Mouse (Mus musculus) midbrain, embryonic 13.5 days (tissue): Measurements from ENCODE around the gene Zcchc12. TPM values are rescaled to one million over a fixed set of nuclear protein-coding genes. Genes with fewer than 3 reads are reported as not detected.

Experiments
- ATAC-seq: fragments of 200-750 bp; cut with Nextera tagmentation; 2 replicates; pipeline ENCODE4 v1.8.0; 2017; ENCODE audit warnings: mild to moderate bottlenecking, moderate TSS enrichment, moderate library complexity
- H3K27ac ChIP-seq: fragments of 300-500 bp; sonication (generic); 2 replicates; pipeline ENCODE4 v1.5.1; 2015; ENCODE audit warnings: inconsistent platforms, mild to moderate bottlenecking, moderate library complexity
- H3K27me3 ChIP-seq: fragments of 300-500 bp; sonication (generic); 2 replicates; pipeline ENCODE4 v1.6.1; 2015; ENCODE audit warnings: mild to moderate bottlenecking, inconsistent platforms
- H3K36me3 ChIP-seq: fragments of 300-500 bp; sonication (generic); 2 replicates; pipeline ENCODE4 v1.6.1; 2015; ENCODE audit warnings: mild to moderate bottlenecking, inconsistent platforms
- H3K4me1 ChIP-seq: fragments of 300-500 bp; sonication (generic); replicated peaks from 2 replicates; pipeline ENCODE4 v1.6.1; 2015; ENCODE audit warnings: inconsistent platforms
- H3K4me2 ChIP-seq: fragments of 300-500 bp; sonication (generic); replicated peaks from 2 replicates; pipeline ENCODE4 v1.6.1; 2015; ENCODE audit warnings: moderate library complexity, mild to moderate bottlenecking, inconsistent platforms
- H3K4me3 ChIP-seq: fragments of 300-500 bp; sonication (generic); replicated peaks from 2 replicates; pipeline ENCODE4 v1.5.1; 2015; ENCODE audit warnings: mild to moderate bottlenecking, inconsistent platforms
- H3K9ac ChIP-seq: fragments of 300-500 bp; sonication (generic); replicated peaks from 2 replicates; pipeline ENCODE4 v1.6.1; 2015; ENCODE audit warnings: mild to moderate bottlenecking, inconsistent platforms
- H3K9me3 ChIP-seq: fragments of 300-500 bp; sonication (generic); 2 replicates; pipeline ENCODE4 v1.6.1; 2016; ENCODE audit warnings: mild to moderate bottlenecking, inconsistent platforms
- WGBS: fragments of 180-500 bp; shearing (Covaris S2); methylation state at CpG from one replicate; pipeline ENCODE4 v1.1.7; 2015; 5-methylcytosine and 5-hydroxymethylcytosine counted together
- polyA plus RNA-seq: library from polyadenylated mRNA; unstranded; fragments of >200 nt; fragmentation: Nextera tagmentation; extraction: Ambion mirVana; gene quantifications from 2 replicates; pipeline ENCODE4 v1.2.1, GENCODE M21; 2015

The Zcchc12 gene
- 225 and 240 TPM in 2 replicates for polyA plus RNA-seq

DNA sequence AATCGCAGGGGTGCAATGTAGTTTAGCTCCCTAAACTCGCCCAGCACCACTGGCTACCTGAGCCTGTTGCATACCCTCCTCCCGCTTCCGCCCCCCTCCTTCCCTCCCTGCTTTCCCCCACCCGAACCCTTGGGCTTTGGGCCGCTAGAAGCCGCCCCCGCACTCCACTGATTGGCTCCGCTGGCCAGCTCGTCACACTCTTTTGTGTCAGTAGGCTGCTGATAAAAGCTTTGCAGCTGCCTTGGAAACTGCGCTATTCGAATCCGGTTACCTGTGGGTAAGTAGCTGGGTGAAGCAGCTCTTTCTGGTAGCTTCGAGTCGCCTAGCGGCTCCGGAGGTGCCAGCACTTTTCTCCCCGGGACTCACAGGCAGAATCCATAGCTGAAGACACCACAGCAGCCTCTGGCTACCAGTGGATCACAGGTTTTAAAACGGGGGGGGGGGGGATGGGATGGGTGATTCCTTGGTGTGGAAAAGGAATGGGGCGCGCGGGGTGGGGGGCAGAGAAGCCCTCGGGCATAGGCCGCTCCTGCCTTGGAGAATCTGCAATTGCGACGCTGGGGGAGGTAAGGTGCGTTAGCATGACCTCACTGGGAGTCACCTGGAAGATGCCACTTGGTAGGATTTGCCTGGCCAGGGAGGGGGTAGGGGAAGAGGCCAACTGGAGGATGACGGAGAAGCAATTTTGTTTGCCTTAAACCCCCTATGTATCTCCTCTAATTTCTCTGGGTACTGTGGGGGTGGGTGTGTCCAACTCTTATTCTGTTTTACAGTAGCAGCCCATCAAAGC, at the start of gene Zcchc12:
Gene Zcchc12, plus strand, starts transcription at position 169 of the 790 bp plus-strand sequence.
- Histone ChIP-seq H3K4me1 (peaks cover 28% of the 10 kb centered on the region), H3K4me3 (peak within 1 kb of the TSS; percentile 47), H3K9ac (peak within 1 kb of the TSS; percentile 70), H3K9me3 (no peaks in the 10 kb centered on the region), H3K27me3 (no peaks in the 10 kb centered on the region), H3K4me2 (peak within 1 kb of the TSS; percentile 53), H3K36me3 (no peaks in the 10 kb centered on the region), H3K27ac (peak within 1 kb of the TSS; percentile 84)
- peak; percentile 67 for ATAC-seq
- WGBS, result 20% methylated on average over 28 of the region's 28 CpGs

DNA sequence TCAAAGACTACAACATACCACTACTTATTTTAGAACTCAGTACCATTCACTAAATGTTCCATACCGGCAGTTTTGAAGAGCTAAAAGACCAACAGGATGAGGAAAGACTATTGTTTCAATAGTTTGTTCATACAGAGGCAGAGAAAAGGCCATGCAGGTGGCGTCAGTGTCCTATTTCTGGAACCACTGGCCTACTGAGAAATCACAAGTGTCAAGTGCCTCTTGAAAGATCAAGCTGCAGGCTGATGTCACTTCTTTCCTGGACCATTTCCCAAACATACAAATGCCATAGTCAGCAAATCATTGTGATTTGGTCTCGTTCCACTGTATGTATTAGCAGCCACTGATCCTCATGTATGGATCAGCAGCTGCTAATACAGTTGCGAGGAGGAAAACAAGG, 49.0 kb upstream of the Zcchc12 start:
- Histone ChIP-seq H3K4me1 (no peaks in the 10 kb centered on the region), H3K36me3 (no peaks in the 10 kb centered on the region), H3K4me3 (no peak overlapping the region), H3K9me3 (0 out of 2 replicates have a peak, but pooled peaks cover 4% of the 10 kb centered on the region), H3K27me3 (no peaks in the 10 kb centered on the region), H3K9ac (no peak overlapping the region), H3K27ac (no peak overlapping the region), H3K4me2 (no peak overlapping the region)
- ATAC-seq, result no peak
- 72% methylated on average over 4 of the region's 4 CpGs for WGBS

DNA sequence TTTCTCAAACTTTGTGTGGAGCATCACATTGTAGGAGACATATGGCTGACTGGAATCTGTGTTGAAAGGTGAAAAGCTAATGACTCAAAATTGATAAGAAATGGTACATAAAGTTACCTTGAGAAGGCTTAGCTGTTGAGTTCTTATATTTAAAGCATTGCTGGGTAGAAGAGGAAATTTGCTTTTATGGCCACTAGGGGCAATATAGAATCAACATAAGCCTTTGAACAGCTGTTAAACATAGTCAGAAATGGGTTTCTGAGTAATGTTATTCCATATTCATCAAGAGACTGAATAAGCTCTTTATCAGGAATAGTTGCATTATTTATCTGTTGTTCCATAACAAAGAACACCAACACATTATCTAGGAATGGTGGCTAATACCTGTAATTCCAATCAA, 45.6 kb upstream of the Zcchc12 start:
- no peaks in the 10 kb centered on the region for H3K27me3 ChIP-seq
- no peak overlapping the region for H3K27ac ChIP-seq
- no peak for ATAC-seq
- no peaks in the 10 kb centered on the region for H3K4me1 ChIP-seq
- 0 out of 2 replicates have a peak, but pooled peaks cover 4% of the 10 kb centered on the region for H3K9me3 ChIP-seq
- H3K36me3 ChIP-seq, result no peaks in the 10 kb centered on the region
- no peak overlapping the region for H3K9ac ChIP-seq
- H3K4me3 ChIP-seq, result no peak overlapping the region
- H3K4me2 ChIP-seq, result no peak overlapping the region

DNA sequence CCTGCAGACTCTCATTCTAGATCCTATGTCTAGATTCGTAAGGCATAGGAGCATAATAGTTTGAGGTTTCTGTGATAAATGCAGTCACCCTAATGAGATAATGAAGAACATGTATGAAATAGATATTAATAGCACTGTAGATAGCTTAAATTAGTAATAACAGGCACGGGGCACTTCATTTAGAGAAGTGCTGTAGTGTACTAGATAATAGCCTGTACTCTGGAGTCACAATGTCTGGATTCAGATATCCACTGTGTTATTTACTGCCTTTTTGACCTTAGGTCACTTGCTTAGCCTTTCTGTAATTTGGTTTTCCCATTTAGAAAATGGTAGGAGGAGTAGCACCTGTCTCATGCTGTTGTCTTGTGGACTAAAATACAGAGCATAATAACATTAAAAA, 39.0 kb upstream of the Zcchc12 start:
- no peaks in the 10 kb centered on the region for H3K27me3 ChIP-seq
- no peak overlapping the region for H3K4me2 ChIP-seq
- H3K4me3 ChIP-seq, result no peak overlapping the region
- H3K36me3 ChIP-seq, result no peaks in the 10 kb centered on the region
- no peaks in the 10 kb centered on the region for H3K9me3 ChIP-seq
- H3K27ac ChIP-seq, result no peak overlapping the region
- WGBS, result 84% methylated on average over 2 of the region's 2 CpGs
- no peak for ATAC-seq
- H3K4me1 ChIP-seq, result 0 out of 2 replicates have a peak, but pooled peaks cover 2% of the 10 kb centered on the region
- no peak overlapping the region for H3K9ac ChIP-seq

DNA sequence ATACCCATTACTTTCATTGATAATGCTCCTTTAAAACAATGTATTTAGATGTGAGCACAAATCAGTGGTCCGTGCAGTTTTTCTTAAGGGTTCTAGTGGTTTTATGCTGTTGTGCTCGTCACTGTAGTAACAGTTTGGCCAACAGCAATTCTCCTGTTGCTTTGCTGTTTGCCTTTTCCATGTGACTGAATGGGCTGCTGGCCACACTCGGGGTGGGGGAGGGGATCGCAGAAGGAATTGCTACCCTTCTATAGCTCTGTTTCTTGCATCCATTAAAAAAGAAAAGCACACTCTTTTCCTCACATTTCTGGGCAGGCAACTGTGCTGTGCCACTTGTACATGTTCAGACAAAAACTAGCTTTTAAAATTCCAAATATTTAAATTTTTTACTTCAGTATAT, 34.1 kb upstream of the Zcchc12 start:
- ATAC-seq, result no peak
- Histone ChIP-seq H3K9me3 (no peaks in the 10 kb centered on the region), H3K27ac (no peak overlapping the region), H3K4me1 (0 out of 2 replicates have a peak, but pooled peaks cover 2% of the 10 kb centered on the region), H3K4me3 (no peak overlapping the region), H3K4me2 (no peak overlapping the region), H3K9ac (no peak overlapping the region), H3K27me3 (no peaks in the 10 kb centered on the region), H3K36me3 (no peaks in the 10 kb centered on the region)
- WGBS, result 32% methylated on average over 4 of the region's 4 CpGs

DNA sequence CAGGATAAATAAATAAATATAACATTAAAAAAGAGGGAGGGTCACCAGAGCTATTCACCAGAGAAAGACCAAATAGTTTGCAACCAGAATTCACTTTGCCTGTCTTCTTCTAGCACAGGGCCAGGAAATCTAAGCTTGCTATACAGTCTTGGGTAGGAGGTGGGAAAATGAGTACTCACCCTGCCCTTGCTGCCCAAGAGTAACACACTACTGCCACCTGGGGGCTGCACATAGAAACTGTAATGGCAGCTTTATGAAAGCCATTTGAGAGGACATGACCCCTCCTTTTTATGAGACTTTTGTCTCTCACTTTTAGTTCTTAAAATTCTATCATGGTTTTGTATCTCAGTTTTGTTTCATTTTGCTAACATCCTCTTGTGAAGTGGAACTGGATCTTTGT, 12.1 kb upstream of the Zcchc12 start:
- H3K9me3 ChIP-seq, result no peaks in the 10 kb centered on the region
- no peak overlapping the region for H3K27ac ChIP-seq
- H3K4me1 ChIP-seq, result peaks cover 7% of the 10 kb centered on the region; the same call in 1 of the 2 replicates
- no peaks in the 10 kb centered on the region for H3K36me3 ChIP-seq
- no peak for ATAC-seq
- no peak overlapping the region for H3K4me3 ChIP-seq
- no peaks in the 10 kb centered on the region for H3K27me3 ChIP-seq
- H3K9ac ChIP-seq, result no peak overlapping the region
- H3K4me2 ChIP-seq, result no peak overlapping the region

DNA sequence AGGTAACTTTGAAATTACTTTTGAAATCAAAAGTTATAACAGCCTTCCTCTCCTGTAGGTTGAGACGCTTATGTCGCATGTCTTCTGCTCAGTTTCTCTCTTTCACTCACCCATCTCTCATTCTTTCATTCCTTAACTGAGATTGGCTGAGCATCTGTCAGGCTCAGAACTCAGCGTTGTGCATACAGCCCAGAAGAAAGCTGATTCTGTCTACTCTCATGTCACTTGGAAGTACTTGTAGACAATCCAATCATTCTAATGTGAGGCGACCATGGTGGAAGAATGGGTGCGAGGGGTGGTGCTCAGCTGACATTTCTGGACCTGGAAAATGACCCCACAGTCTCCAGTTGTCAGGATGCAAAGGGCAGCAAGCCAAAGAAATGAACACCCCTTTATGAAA, 9.7 kb upstream of the Zcchc12 start:
- no peaks in the 10 kb centered on the region for H3K36me3 ChIP-seq
- no peak overlapping the region for H3K4me2 ChIP-seq
- H3K4me1 ChIP-seq, result peaks cover 7% of the 10 kb centered on the region; the same call in 1 of the 2 replicates
- ATAC-seq, result peak; percentile 46
- no peak overlapping the region for H3K9ac ChIP-seq
- H3K4me3 ChIP-seq, result no peak overlapping the region
- H3K27ac ChIP-seq, result peak overlapping the region; percentile 65
- no peaks in the 10 kb centered on the region for H3K9me3 ChIP-seq
- WGBS, result 60% methylated on average over 5 of the region's 5 CpGs
- no peaks in the 10 kb centered on the region for H3K27me3 ChIP-seq

DNA sequence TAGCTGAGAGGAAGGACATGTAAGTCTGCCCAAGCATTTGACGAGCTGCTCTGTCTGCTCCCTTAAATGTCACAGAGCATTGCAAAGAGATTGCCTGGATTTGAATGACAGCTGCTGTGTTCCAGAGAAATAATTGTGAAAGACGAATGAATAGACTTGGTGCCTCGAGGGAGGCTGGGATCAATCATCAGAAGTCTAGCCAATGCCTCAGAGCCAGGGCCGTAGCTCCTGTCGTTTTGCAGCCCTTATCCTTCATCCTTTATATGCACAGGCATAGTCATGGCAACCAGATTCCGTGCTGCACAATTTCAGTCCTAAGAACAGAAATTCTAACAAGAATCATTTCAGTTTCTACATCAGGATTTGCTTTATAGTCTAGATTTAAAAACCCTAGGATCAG, 9.3 kb upstream of the Zcchc12 start:
- 32% methylated on average over 6 of the region's 6 CpGs for WGBS
- peak; percentile 93 for ATAC-seq
- peak overlapping the region; percentile 65 for H3K27ac ChIP-seq

DNA sequence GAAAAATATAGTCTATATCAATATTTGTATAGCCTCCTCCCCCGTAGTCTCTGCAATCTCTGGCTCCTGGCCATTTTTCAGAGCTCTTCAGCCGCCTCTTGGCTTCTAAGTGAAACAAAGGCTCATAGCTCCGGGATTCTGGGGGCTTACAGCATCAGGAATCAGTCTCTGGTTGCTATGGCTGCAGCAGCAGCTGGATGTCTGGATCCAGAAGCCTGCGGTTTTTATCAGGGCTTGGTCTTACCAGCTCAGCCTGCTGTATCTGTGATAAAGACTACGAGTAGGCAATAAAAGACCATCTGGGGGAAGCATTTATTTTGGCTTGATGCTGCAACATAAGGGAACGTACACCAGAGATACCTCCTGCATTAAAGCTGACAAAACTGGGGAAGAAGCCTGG, 1.8 kb upstream of the Zcchc12 start:
- Histone ChIP-seq H3K9me3 (no peaks in the 10 kb centered on the region), H3K36me3 (no peaks in the 10 kb centered on the region), H3K9ac (no peak overlapping the region), H3K4me3 (no peak overlapping the region), H3K27ac (peak overlapping the region; percentile 84), H3K4me2 (peak overlapping the region; percentile 9; the same call in 1 of the 2 replicates), H3K27me3 (no peaks in the 10 kb centered on the region), H3K4me1 (peaks cover 28% of the 10 kb centered on the region)
- ATAC-seq, result peak; percentile 57
- 17% methylated on average over 6 of the region's 6 CpGs for WGBS

More for the DNA sequence above, 9.3 kb upstream of the Zcchc12 start:
- H3K9me3 ChIP-seq, result no peaks in the 10 kb centered on the region
- H3K9ac ChIP-seq, result no peak overlapping the region
- H3K27me3 ChIP-seq, result no peaks in the 10 kb centered on the region
- H3K4me1 ChIP-seq, result peaks cover 7% of the 10 kb centered on the region; the same call in 1 of the 2 replicates
- H3K4me3 ChIP-seq, result no peak overlapping the region
- no peak overlapping the region for H3K4me2 ChIP-seq
- H3K36me3 ChIP-seq, result no peaks in the 10 kb centered on the region

DNA sequence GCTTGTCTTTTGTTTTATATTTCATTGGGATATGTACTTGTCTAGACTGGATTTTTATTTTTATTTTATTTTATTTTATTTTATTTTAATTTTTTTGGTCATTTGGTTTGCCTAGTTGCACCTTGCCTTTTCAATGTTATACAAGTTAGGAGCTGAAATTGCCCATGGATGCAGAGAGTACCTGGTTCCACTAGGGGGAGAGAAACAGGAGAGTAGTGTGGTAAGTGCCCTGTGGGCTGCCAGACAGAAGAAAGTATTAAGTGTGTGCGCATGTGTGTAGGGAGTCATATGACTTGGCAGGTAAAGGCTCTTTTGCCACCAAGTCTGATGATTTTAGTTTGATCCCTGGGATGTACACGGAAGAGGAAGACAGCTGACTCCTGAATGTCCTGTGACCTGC, 13.8 kb downstream of the Zcchc12 start:
- H3K4me3 ChIP-seq, result no peak overlapping the region
- H3K36me3 ChIP-seq, result no peaks in the 10 kb centered on the region
- H3K4me2 ChIP-seq, result no peak overlapping the region
- no peak overlapping the region for H3K27ac ChIP-seq
- H3K9ac ChIP-seq, result no peak overlapping the region
- H3K9me3 ChIP-seq, result no peaks in the 10 kb centered on the region
- no peaks in the 10 kb centered on the region for H3K27me3 ChIP-seq
- ATAC-seq, result no peak
- 74% methylated on average over 2 of the region's 2 CpGs for WGBS
- no peaks in the 10 kb centered on the region for H3K4me1 ChIP-seq

DNA sequence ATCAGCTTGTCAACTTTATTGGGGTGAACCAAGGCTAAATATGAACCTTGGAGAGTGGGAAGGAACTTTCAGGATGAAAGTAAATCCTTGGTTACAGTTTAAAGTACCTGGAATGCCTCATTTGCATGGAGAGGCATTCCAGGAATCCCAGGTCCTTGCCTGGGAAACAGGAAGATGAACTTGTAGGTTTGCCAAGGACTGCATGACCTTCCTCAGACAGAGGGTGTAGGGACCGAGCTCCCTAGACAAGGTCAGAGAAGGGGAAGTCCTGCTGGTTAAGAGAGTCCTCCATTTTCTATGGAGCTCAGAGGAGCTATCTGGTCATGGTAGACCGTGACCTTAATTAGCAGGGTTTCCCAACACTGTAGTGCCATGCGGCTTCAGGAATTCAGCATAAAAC, 15.5 kb downstream of the Zcchc12 start:
- H3K4me3 ChIP-seq, result no peak overlapping the region
- H3K4me2 ChIP-seq, result no peak overlapping the region
- no peak for ATAC-seq
- H3K9ac ChIP-seq, result no peak overlapping the region
- H3K36me3 ChIP-seq, result no peaks in the 10 kb centered on the region
- H3K4me1 ChIP-seq, result no peaks in the 10 kb centered on the region
- no peaks in the 10 kb centered on the region for H3K27me3 ChIP-seq
- 79% methylated on average over 3 of the region's 3 CpGs for WGBS
- no peak overlapping the region for H3K27ac ChIP-seq
- no peaks in the 10 kb centered on the region for H3K9me3 ChIP-seq

DNA sequence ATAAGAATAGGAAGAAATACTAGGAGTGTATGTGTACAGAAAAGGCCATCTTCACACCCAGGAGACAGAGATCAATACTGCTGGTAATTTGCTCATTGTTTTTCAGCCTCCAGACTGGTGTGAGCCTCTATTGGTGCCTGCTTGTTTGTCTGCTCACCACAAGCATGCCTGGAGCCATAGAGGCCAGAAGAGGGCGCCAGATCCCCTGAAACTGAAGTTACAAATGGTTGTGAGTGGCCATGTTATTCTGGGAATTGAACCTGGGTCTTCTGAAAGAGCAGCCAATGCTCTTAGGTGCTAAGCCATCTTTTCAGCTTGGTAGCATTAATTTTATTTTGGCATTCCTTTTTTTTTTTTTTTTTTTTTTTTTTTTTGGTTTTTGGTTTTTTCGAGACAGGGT, 25.7 kb downstream of the Zcchc12 start:
- Histone ChIP-seq H3K27me3 (no peaks in the 10 kb centered on the region), H3K27ac (no peak overlapping the region), H3K4me3 (no peak overlapping the region), H3K4me1 (no peaks in the 10 kb centered on the region), H3K9me3 (no peaks in the 10 kb centered on the region), H3K36me3 (no peaks in the 10 kb centered on the region), H3K9ac (no peak overlapping the region), H3K4me2 (no peak overlapping the region)
- 23% methylated on average over 1 of the region's 2 CpGs for WGBS
- no peak for ATAC-seq

DNA sequence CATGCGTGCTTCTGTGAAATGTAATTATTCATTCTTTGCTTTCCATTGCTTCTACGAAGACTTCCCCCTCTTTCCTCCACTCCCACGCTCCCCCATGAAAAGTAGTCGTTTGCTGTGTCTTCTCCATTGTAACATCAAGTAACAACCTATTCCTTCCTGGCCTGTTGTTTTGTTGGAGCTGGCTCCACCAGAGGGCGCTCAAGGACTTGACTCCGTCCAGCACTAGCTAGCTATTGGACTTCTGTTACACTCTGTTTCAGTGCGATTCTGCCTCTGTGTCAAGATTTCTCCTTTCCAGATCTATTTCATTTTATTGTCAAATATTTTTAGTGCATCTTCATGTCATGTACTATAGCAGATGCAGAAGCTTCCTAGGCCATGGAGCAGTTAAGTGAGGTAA, 30.1 kb downstream of the Zcchc12 start:
- H3K4me1 ChIP-seq, result no peaks in the 10 kb centered on the region
- no peaks in the 10 kb centered on the region for H3K36me3 ChIP-seq
- no peaks in the 10 kb centered on the region for H3K9me3 ChIP-seq
- ATAC-seq, result peak; percentile 62
- no peak overlapping the region for H3K27ac ChIP-seq
- no peak overlapping the region for H3K9ac ChIP-seq
- 21% methylated on average over 7 of the region's 7 CpGs for WGBS
- H3K27me3 ChIP-seq, result no peaks in the 10 kb centered on the region
- no peak overlapping the region for H3K4me3 ChIP-seq
- H3K4me2 ChIP-seq, result no peak overlapping the region
